Mouse (Mus musculus) E14TG2a.4 (cell line): ENCODE results near the gene Unkl.

ENCODE experiments used
- CTCF ChIP-seq: conservative IDR thresholded peaks from 2 replicates; pipeline ENCODE4 v1.5.1; 2014; ENCODE audit warnings: low read length
- NANOG ChIP-seq: IDR thresholded peaks from 2 replicates; pipeline ENCODE4 v1.6.1; 2014; ENCODE audit warnings: borderline replicate concordance, low read length, mixed read lengths
- POU5F1 ChIP-seq: IDR thresholded peaks from 2 replicates; pipeline ENCODE4 v1.6.1; 2014; ENCODE audit warnings: low read length, borderline replicate concordance

DNA sequence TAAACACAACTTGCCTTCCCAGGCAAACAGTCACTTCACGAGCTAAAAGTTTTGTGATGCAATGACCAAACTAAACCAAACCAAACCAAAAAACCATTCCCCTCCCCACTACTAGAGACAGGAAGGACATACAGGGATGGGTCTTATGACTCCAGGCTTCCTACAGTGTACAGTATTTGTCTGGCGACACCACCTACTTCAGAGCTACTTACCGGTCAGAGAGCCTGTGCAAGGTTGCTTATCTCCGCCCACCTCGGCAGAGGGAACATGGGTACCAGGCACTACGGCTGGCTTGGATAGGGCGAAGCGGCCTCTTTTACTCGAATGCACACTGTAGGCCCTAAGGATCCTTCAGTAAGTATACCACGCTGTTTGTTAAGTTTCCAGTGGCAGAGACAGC lies 84.1 kb downstream of the Unkl start:
- TF ChIP-seq NANOG (no peak), CTCF (no peak), POU5F1 (no peak)
